Mouse (Mus musculus) midbrain, embryonic 15.5 days (tissue): Measurements from ENCODE around the gene Ptpa. TPM values are rescaled to one million over a fixed set of nuclear protein-coding genes. Genes with fewer than 3 reads are reported as not detected.
A peak's percentile ranks its signal among the peaks of the same experiment; 100 is the strongest.

Experiments used
- ATAC-seq: fragments of 200-750 bp; cut with Nextera tagmentation; replicated peaks from 2 replicates; pipeline ENCODE4 v1.8.0; 2017; ENCODE audit warnings: moderate TSS enrichment
- H3K27ac ChIP-seq: fragments of 300-500 bp; sonication (generic); 2 replicates; pipeline ENCODE4 v1.5.1; 2015; ENCODE audit warnings: mild to moderate bottlenecking, inconsistent platforms
- H3K27me3 ChIP-seq: fragments of 300-500 bp; sonication (generic); replicated peaks from 2 replicates; pipeline ENCODE4 v1.6.1; 2015; ENCODE audit warnings: inconsistent platforms
- H3K36me3 ChIP-seq: fragments of 300-500 bp; sonication (generic); replicated peaks from 2 replicates; pipeline ENCODE4 v1.6.1; 2015; ENCODE audit warnings: inconsistent platforms
- H3K4me1 ChIP-seq: fragments of 300-500 bp; sonication (generic); 2 replicates; pipeline ENCODE4 v1.6.1; 2015; ENCODE audit warnings: inconsistent platforms
- H3K4me2 ChIP-seq: fragments of 300-500 bp; sonication (generic); 2 replicates; pipeline ENCODE4 v1.6.1; 2015; ENCODE audit warnings: inconsistent platforms, mild to moderate bottlenecking, moderate library complexity
- H3K4me3 ChIP-seq: fragments of 300-500 bp; sonication (generic); 2 replicates; pipeline ENCODE4 v1.5.1; 2015; ENCODE audit warnings: mild to moderate bottlenecking, inconsistent platforms
- H3K9ac ChIP-seq: fragments of 300-500 bp; sonication (generic); 2 replicates; pipeline ENCODE4 v1.6.1; 2015; ENCODE audit warnings: mild to moderate bottlenecking, inconsistent platforms
- H3K9me3 ChIP-seq: fragments of 300-500 bp; sonication (generic); 2 replicates; pipeline ENCODE4 v1.6.1; 2016; ENCODE audit warnings: inconsistent platforms
- WGBS: fragments of 180-500 bp; shearing (Covaris S2); methylation state at CpG from one replicate; pipeline ENCODE4 v1.1.7; 2015; ENCODE audit warnings: mixed read lengths; 5-methylcytosine and 5-hydroxymethylcytosine counted together
- polyA plus RNA-seq: library from polyadenylated mRNA; unstranded; fragments of >200 nt; fragmentation: Nextera tagmentation; extraction: Ambion mirVana; gene quantifications from 2 replicates; pipeline ENCODE4 v1.2.1, GENCODE M21; 2015

Gene Ptpa
- polyA plus RNA-seq, 1 experiment from 2014 or later: 152 TPM

- WGBS: 62% methylated on average over 5 of the region's 5 CpGs
- Histone ChIP-seq H3K4me2 (peak overlapping the region; percentile 24; the same call in 1 of the 2 replicates), H3K4me1 (peaks cover 37% of the 10 kb centered on the region), H3K27ac (peak overlapping the region; percentile 83), H3K4me3 (no peak overlapping the region), H3K36me3 (peaks cover 14% of the 10 kb centered on the region), H3K9me3 (no peaks in the 10 kb centered on the region), H3K9ac (peak overlapping the region; percentile 12; the same call in 1 of the 2 replicates), H3K27me3 (no peaks in the 10 kb centered on the region)
- no peak for ATAC-seq
Observed at GRCm38 (mm10) chr2:30442498-30442890, 26.7 kb downstream of the Ptpa start.

GRCm38 (mm10) chr2:30443281-30443680 lies 27.4 kb downstream of the Ptpa start:
- H3K27ac ChIP-seq: peak overlapping the region; percentile 83; the same call in 1 of the 2 replicates
- no peak for ATAC-seq
- no peaks in the 10 kb centered on the region for H3K27me3 ChIP-seq
- peaks cover 7% of the 10 kb centered on the region for H3K36me3 ChIP-seq
- H3K4me3 ChIP-seq: no peak overlapping the region
- H3K9me3 ChIP-seq: no peaks in the 10 kb centered on the region
- 66% methylated on average over 4 of the region's 4 CpGs for WGBS
- no peak overlapping the region for H3K9ac ChIP-seq
- H3K4me1 ChIP-seq: peaks cover 37% of the 10 kb centered on the region
- no peak overlapping the region for H3K4me2 ChIP-seq

GRCm38 (mm10) chr2:30444006-30444405 lies 28.2 kb downstream of the Ptpa start:
- no peak for ATAC-seq
- Histone ChIP-seq H3K27me3 (no peaks in the 10 kb centered on the region), H3K27ac (no peak overlapping the region), H3K4me1 (peaks cover 37% of the 10 kb centered on the region), H3K9me3 (no peaks in the 10 kb centered on the region), H3K4me3 (no peak overlapping the region), H3K9ac (no peak overlapping the region), H3K4me2 (no peak overlapping the region), H3K36me3 (peaks cover 3% of the 10 kb centered on the region)
- 78% methylated on average over 5 of the region's 5 CpGs for WGBS

GRCm38 (mm10) chr2:30444450-30444849 lies 28.6 kb downstream of the Ptpa start:
- Histone ChIP-seq H3K27ac (no peak overlapping the region), H3K4me3 (no peak overlapping the region), H3K4me2 (no peak overlapping the region), H3K4me1 (peaks cover 37% of the 10 kb centered on the region), H3K9me3 (no peaks in the 10 kb centered on the region), H3K36me3 (peaks cover 3% of the 10 kb centered on the region; the same call in 1 of the 2 replicates), H3K27me3 (no peaks in the 10 kb centered on the region), H3K9ac (no peak overlapping the region)
- ATAC-seq: no peak

- 50% methylated on average over 2 of the region's 2 CpGs for WGBS
- no peak overlapping the region for H3K4me2 ChIP-seq
- H3K4me1 ChIP-seq: peaks cover 37% of the 10 kb centered on the region
- H3K27me3 ChIP-seq: no peaks in the 10 kb centered on the region
- no peak overlapping the region for H3K9ac ChIP-seq
- no peak overlapping the region for H3K27ac ChIP-seq
- H3K9me3 ChIP-seq: no peaks in the 10 kb centered on the region
- H3K36me3 ChIP-seq: peaks cover 3% of the 10 kb centered on the region; the same call in 1 of the 2 replicates
- ATAC-seq: no peak
- H3K4me3 ChIP-seq: no peak overlapping the region
Observed at GRCm38 (mm10) chr2:30445312-30445711, 29.5 kb downstream of the Ptpa start.

- H3K27ac ChIP-seq: 0 out of 2 replicates have a peak overlapping the region, but pooled peaks have one; percentile 9
Observed at GRCm38 (mm10) chr2:30446891-30447826, 31.3 kb downstream of the Ptpa start.

GRCm38 (mm10) chr2:30448371-30448770 lies 32.5 kb downstream of the Ptpa start:
- 88% methylated on average over 7 of the region's 7 CpGs for WGBS
- no peak overlapping the region for H3K4me3 ChIP-seq
- H3K4me1 ChIP-seq: peaks cover 6% of the 10 kb centered on the region; the same call in 1 of the 2 replicates
- no peaks in the 10 kb centered on the region for H3K27me3 ChIP-seq
- H3K9me3 ChIP-seq: no peaks in the 10 kb centered on the region
- H3K36me3 ChIP-seq: peaks cover 3% of the 10 kb centered on the region; the same call in 1 of the 2 replicates
- ATAC-seq: no peak
- H3K4me2 ChIP-seq: no peak overlapping the region
- no peak overlapping the region for H3K27ac ChIP-seq
- H3K9ac ChIP-seq: no peak overlapping the region

More at GRCm38 (mm10) chr2:30446891-30447826, 31.3 kb downstream of the Ptpa start:
- Histone ChIP-seq H3K4me2 (no peak overlapping the region), H3K9ac (no peak overlapping the region), H3K4me1 (peaks cover 18% of the 10 kb centered on the region), H3K9me3 (no peaks in the 10 kb centered on the region), H3K27me3 (no peaks in the 10 kb centered on the region), H3K36me3 (peaks cover 3% of the 10 kb centered on the region; the same call in 1 of the 2 replicates), H3K4me3 (no peak overlapping the region)
- ATAC-seq: no peak
- WGBS: 85% methylated on average over 10 of the region's 10 CpGs

- Histone ChIP-seq H3K27me3 (no peaks in the 10 kb centered on the region), H3K9me3 (no peaks in the 10 kb centered on the region), H3K36me3 (no peaks in the 10 kb centered on the region), H3K27ac (no peak overlapping the region), H3K4me1 (no peaks in the 10 kb centered on the region), H3K4me3 (no peak overlapping the region), H3K4me2 (no peak overlapping the region), H3K9ac (no peak overlapping the region)
- WGBS: 76% methylated on average over 1 of the region's 1 CpGs
- no peak for ATAC-seq
Observed at GRCm38 (mm10) chr2:30450530-30450929, 34.7 kb downstream of the Ptpa start.

- Histone ChIP-seq H3K4me3 (no peak overlapping the region), H3K27ac (no peak overlapping the region), H3K36me3 (no peaks in the 10 kb centered on the region), H3K9ac (no peak overlapping the region), H3K9me3 (no peaks in the 10 kb centered on the region), H3K4me1 (no peaks in the 10 kb centered on the region), H3K27me3 (no peaks in the 10 kb centered on the region), H3K4me2 (no peak overlapping the region)
- WGBS: 92% methylated on average over 3 of the region's 3 CpGs
- no peak for ATAC-seq
Observed at GRCm38 (mm10) chr2:30451525-30451924, 35.7 kb downstream of the Ptpa start.

- no peak overlapping the region for H3K4me2 ChIP-seq
- H3K9me3 ChIP-seq: no peaks in the 10 kb centered on the region
- no peaks in the 10 kb centered on the region for H3K36me3 ChIP-seq
- H3K4me1 ChIP-seq: no peaks in the 10 kb centered on the region
- no peak overlapping the region; the same call in 1 of the 2 replicates for H3K9ac ChIP-seq
- H3K4me3 ChIP-seq: no peak overlapping the region
- no peak for ATAC-seq
- H3K27me3 ChIP-seq: no peaks in the 10 kb centered on the region
- 82% methylated on average over 3 of the region's 3 CpGs for WGBS
- no peak overlapping the region for H3K27ac ChIP-seq
Observed at GRCm38 (mm10) chr2:30453570-30453969, 37.7 kb downstream of the Ptpa start.

- WGBS: 88% methylated on average over 5 of the region's 5 CpGs
Observed at GRCm38 (mm10) chr2:30454587-30454986, 38.7 kb downstream of the Ptpa start.

GRCm38 (mm10) chr2:30456104-30456980 lies 40.5 kb downstream of the Ptpa start:
- Histone ChIP-seq H3K9ac (no peak overlapping the region), H3K9me3 (no peaks in the 10 kb centered on the region), H3K4me2 (no peak overlapping the region), H3K27ac (no peak overlapping the region), H3K4me1 (no peaks in the 10 kb centered on the region), H3K36me3 (no peaks in the 10 kb centered on the region), H3K27me3 (no peaks in the 10 kb centered on the region), H3K4me3 (no peak overlapping the region)
- WGBS: 77% methylated on average over 13 of the region's 13 CpGs
- no peak for ATAC-seq

More at GRCm38 (mm10) chr2:30454587-30454986, 38.7 kb downstream of the Ptpa start:
- Histone ChIP-seq H3K4me2 (no peak overlapping the region), H3K9me3 (no peaks in the 10 kb centered on the region), H3K4me3 (no peak overlapping the region), H3K9ac (no peak overlapping the region), H3K4me1 (no peaks in the 10 kb centered on the region), H3K27me3 (no peaks in the 10 kb centered on the region), H3K36me3 (no peaks in the 10 kb centered on the region), H3K27ac (no peak overlapping the region)
- ATAC-seq: no peak
